Mouse (Mus musculus): ENCODE measurements at regions not wholly inside any gene's neighbourhood (a gene's known extent, or its start where the extent isn't known, plus 50 kb on each side); places are given as distances from the start of the nearest gene placed in this dataset.
"Not testable (repeated sequence)": the region's sequence is repeated elsewhere in the genome, so short reads cannot be mapped to it uniquely, and the experiment has no call there.

DNA sequence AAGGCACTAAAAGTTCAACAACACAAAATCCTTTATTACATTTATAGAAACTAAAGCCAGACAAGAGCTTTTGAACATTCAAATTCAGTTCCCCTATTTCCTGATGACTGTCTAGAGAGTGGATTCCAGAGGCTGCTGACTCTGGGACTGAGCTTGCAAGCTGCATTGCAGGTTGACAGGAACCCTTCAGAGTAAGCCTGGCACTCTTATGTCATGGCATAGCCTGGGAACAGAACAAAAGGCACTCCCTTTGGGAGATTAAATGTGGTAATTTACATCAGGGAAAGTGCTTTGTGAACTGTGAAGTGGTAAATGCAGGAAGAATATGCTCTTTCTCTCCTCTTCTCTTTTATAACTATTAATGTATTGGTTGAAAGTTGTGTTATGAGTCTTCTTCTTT is 847.3 kb downstream of the Bcl11a start:
- no peak for DNase-seq

DNA sequence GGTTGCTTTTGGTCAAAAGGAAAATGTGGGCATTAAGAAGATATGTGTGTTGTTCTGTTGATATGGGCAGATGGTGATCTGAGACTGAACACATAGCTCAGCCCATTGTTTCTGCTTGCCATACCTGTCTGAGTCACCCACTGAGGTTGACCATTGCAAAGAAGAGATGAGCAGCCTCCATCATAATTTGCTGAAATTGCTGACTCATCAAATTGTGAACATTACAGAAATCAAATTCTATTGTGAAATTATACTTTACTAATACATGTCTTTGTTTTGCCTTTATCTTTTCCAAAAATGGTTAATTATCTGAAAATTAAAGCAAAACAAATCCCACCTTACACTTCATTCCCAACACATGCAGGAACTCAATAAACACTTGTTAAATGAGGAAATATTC is 865.8 kb downstream of the Bcl11a start:
- DNase-seq = no peak

DNA sequence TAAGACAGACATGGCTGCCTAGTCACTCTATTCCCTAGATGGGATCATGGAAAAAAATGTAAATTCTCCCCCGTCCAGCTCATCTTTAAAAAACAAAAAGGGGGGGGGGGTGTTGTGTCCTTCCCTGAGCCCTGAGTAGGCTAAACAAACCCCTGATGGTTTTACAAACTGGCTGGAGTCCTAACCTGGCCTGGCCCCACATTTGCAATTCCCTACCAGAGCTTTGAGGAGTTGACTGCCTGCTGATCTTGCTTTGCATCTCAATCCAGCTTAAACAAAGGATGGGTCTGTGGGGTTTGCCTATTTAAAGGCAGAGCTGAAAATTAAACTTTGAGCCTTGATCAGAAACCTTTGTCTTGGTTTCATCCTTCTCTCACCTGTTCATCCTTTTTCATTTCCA is 873.3 kb downstream of the Bcl11a start:
- DNase-seq = no peak

DNA sequence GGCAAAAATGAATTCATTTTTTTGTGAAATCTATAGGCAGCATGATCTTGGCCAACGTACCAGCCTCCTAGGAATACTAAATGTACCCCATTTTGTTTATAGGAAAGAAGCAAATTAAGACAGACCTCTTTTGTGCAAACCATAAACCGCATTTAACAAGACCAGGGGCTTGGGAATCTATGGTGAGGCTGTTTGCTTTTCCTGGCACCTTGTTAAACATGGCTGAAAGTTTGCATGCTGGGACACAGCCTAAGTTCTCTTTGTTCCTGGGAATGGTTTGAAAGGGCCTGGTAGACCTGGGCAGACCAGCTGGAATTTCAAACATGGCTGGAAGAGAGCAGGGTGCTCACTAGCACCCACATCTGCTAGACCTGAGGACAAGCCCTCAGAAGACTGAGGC is 894.5 kb downstream of the Bcl11a start:
- no peak for DNase-seq

DNA sequence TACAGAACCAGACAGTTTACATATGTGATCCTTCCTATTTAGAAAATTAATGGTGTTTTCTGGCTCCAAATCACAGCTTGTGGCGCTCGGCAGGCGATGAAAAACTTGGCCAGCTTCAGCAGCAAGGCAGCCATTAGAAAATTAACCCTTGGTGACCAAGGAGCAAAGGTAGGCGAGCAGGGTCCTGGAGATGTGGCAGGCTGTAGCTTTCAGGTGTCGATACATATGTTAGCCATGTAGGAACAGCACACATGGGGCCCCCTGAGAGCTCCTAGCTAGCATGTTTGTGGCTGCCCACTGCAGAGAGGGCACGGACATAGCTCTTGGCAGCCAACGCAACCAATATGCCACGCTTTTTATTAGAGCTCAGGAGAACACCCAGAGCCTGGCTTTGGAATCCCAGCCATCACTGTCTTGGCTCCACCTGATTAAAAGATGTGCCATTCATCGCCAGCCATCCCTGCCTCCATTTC is 902.4 kb downstream of the Bcl11a start:
- no peak for DNase-seq

DNA sequence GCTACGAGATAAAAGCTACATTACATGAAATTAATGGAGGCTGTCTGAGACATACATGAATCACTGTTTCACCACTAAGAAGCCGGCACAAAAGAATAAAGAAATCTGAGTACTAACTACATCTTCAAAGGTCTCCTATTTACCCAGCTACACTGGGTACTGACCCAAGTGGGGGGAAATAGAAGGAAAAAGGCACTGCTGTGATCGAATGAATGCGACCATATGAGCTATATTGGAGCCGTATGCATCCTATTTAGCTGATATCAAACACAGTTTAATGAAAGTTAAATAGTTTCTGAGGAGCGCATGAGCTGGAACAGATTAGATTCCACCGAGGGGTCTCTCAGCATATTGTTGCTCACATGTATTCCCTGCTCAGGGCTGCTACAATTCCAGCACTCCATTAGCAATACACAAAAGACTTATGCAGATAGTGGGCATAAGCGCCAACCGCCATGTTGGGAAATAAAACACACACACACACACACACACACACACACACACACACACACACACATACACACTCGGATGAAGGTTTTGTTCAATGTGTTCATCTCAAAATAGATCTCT is 905.3 kb downstream of the Bcl11a start:
- DNase-seq = no peak

DNA sequence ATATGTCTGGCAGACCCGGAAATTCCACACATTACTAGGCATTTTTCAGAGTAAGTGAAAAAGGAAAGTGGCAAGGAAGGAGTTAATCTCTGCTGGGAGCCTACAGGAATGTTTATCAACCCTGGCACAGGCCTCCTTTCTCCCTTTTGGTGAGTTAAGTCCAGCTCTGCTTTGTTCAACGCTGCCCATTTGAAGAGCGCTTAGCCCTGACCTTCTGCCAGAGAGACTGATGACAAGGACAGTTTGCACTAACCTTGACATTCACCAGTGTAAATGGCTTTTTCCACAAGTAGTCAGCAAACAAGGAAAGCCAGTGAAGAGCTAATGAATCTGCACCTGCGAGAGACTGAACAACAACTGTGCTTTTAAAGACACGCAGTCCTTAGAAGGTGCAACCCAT is 927.6 kb downstream of the Bcl11a start:
- DNase-seq = no peak

DNA sequence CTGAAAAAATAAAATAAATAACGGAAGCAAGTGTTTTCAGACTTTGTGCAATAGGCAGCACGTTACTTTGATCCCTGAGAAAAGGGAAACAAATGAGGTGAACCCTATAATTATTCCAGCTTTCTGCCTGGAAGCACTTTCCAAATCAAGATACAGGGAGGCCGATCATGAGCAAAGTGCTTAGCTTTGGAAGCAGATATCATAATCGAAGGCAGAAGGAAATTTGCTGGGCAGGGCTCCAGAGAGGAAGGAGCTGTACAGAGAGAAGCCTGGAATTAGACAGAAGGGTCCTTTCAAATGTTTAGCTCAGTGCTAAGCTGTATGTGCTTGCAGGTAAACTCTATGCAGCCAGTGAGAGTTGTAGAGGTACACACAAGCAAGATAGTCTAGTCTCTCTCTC is 948.9 kb downstream of the Bcl11a start:
- no peak for DNase-seq

DNA sequence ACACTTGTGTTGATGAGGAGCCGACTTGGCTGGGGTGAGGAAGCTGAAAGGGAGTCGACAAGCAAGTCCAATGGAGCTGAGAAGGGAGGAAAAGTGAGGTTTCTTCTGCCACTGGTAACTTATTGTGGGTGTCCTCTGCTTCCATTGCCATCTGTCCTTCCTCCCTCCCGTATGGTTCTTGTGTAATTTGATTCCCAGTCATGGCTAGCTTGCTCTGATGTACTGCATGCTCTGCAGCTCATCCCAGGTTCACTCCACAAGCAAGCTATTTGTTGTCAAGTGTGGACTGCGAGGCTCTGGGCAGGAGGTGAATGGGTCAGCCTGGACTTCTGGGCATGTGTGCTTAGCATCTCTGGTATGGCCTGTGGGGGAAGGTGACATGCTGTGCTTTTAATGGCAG is 963.1 kb downstream of the Bcl11a start:
- peak; percentile 21 for DNase-seq

DNA sequence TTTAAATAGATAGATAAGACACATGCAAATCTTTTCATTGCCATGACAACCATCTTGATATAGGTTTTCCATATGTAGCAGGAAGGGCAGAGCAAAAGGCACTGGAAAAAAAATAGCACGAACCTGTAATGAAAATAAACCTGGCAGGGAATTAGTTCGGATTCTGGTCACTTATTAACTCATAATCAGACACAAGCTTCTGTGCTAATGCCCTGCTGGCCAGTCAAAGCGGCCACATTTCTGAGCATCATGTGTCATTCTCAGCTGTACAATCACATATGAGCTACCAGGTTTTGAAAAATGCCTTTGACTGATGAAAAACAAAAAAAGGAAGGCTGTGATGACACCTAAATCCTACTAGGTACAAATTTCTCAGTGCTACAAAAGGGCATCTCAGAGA is 964.9 kb downstream of the Bcl11a start:
- DNase-seq = no peak

DNA sequence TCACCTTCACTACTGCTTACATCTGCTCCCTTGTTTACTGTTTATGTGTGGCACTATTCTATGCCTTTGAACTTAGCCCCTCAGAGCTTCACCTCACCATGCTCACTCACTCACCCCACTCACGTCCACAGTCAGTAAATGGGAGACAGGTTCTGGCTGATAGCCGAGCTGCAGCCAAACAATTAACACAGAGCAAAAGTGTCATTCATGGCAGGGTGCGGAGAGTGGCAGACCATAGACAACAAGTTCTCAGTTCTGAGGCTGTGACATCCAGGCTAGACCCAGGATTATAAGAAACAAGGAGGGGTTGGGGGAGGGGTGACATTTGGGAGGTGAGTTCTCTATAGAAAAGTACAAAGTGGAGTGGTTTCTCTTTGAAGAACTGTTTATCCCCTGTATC is 967.5 kb downstream of the Bcl11a start:
- no peak for DNase-seq

DNA sequence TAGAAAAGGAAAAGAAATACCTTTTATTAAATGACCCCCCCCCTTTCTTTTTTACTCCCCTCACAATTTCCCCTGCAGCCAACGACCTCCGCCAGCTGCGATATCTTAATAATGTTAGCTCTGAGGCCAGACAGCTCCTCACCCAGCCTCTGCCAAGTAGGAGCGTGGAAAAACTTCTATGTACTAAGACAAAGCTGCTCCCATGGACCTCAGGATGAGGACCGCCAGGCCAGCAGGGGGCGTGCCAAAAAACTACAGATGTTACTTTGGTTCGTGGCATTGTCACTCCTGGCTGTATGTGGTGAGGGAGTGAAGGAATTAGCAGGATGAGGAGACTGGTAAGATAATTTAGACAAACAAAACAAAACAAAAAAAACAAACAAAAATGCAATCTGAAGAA is 968.1 kb downstream of the Bcl11a start:
- DNase-seq = no peak

DNA sequence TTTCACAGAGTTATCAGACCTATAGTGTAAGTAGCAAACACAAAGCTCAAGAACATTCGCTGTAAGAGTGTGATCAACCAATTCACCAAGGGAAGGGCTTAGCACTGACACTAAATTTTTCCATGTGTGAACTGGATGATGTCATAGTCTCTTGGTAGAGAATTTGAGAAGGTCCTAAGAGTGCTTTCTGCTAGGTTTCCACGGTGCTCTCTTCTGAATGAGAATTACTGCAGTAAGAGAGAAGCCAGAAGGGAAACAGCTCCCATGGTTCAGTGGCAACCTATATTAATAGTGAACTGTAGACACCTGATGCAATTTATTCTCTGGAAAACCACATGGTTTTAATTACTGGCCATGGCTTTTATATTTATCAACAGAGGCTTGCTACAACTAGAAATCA is 977.8 kb downstream of the Bcl11a start:
- no peak for DNase-seq

DNA sequence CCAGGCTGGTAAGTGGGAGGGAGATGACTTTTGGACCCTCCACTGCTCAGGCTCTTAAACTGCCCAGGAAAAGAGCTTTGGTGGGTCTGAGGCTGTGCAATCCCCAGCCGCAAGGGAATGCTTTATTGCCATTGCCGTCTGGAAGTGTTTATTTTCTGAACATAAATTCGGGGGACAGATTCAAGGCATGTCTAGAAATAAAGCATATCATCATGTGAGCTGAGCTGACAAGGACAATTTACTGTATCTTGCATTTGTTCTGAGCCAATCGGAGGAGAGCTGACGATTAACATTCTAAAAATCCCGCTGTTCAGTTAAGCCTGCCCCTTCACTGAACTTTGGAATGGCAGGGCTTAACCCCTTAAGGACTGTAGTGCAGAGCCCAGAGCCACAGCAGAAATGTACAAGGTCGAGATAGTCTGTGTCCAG is 979.3 kb downstream of the Bcl11a start:
- no peak for DNase-seq

DNA sequence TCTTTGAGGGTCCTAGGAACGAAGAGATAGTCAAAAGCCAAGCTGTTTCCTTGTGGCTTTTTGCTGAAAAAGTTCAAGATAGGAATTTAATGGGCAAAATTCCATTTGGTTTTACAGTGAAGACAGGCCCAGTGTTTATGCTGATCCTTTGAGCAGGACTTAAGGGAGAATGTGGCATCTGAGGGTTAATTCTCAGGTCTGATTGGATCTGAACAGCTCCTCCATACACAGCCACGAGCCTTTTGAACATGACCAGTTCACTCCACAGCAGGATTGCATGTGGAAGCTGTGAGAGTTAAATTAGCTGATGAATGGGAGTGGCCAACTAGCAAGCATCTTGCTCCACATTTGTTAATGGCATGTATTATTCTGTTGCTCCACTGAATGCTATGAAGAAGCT is 979.7 kb downstream of the Bcl11a start:
- no peak for DNase-seq

DNA sequence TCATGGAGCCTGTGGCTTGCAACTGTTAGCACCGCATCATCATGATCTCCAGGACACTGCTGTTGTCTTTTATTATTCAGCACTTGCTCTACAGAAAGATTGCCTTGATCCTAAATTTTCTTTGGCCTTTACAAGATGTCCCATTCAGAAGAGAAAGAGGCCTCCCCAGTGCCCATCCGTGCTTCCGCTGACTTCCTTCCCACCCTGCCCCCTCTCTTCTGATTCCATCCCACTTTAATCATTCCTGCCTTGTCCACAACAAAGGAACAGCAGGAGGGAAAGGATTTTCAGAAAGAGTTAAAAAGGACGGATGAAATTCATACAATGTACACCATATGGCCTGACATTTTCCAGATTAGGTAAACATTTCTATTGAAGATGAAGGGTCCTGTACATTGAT is 985.2 kb downstream of the Bcl11a start:
- DNase-seq = no peak

DNA sequence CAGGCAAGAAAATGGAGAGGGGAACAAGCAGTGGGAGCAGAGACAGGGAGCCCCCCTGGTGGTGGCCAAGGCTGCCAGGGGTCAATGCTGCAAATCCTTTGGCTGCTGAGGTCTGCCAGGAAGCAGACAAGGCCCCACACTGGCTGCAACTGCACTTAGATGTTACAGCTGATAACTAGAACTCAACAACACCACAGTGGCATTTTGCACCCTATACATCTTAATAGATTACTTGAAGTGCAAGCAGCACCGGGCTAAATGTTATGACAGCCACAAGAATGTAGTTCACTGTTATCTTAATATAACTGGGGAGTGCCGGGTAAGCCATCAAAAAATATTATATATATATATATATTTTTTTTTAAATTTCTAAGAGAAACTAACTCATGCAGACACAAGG is 986.1 kb downstream of the Bcl11a start:
- DNase-seq = no peak

DNA sequence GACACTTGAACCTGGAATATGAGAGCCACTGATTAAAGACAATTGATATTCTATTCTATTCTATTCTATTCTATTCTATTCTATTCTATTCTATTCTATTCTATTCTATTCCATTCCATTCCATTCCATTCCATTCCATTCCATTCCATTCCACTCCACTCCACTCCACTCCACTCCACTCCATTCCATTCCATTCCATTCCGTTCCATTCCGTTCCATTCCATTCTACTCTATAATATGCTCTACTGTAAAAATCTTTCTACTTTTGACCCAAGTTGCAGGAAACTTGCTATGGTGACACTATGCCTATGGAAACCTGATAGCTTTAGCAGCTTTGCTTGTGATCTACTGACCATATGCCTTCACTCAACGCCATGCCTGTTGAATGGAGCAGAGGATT is 1022.1 kb downstream of the Bcl11a start:
- not testable (repeated sequence) for DNase-seq

DNA sequence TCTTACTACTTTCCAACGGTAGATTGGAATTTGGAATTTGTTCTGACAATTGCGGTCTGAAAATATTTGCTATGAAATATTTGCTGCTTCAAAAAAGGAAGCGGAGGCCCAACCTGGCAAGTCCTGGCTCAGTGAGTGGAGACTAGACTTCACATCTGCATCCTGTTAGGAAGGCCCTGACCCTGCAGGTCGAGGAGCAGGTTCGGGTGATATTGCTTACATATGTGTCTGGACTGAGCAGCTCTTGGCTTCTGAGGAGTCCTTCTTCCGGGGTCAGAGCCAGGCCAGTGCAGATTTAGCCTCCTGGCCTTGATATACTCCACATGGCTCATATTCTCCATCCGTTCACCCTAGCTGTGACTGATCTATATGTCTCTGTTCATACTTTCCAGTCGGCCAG is 1026.6 kb downstream of the Bcl11a start:
- DNase-seq = no peak

DNA sequence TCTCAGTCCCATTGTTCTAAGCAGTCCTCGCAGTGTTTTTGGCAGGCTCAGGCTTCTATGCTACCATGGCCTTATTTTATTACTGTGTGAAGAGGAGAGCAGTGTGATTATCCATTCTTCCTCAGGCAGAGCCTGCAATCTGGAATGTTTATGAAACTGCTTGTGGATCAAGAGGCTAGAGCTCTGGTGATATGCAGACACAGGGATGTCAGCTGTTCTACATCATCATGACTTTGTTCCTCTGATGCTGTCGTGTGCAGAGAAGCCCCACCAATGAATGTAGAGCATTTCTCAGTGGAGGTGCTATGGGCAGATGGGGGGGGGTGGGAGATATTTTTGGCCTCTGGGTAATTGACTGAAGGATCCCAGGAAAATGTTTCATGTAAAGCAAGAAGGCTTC is 1046.6 kb downstream of the Bcl11a start:
- no peak for DNase-seq

DNA sequence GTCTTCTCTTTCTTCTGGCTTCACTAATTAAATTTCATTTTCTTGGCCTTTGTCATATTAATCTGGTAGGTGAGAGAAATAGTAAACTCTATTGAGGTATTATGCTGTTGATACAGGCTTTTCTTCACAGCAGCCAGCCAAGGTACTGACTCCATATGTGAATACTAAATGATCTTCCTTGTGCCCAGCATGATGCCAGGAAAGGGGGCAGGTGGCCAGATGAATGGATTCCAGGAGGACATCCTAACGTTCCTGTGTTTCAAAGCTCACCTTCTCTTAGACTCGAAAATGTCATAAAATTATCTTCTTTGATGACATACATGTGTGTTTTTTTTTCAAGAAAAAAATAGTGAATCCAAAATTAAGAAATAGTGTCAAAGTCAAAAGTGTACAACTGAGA is 1064.4 kb downstream of the Bcl11a start:
- no peak for DNase-seq

DNA sequence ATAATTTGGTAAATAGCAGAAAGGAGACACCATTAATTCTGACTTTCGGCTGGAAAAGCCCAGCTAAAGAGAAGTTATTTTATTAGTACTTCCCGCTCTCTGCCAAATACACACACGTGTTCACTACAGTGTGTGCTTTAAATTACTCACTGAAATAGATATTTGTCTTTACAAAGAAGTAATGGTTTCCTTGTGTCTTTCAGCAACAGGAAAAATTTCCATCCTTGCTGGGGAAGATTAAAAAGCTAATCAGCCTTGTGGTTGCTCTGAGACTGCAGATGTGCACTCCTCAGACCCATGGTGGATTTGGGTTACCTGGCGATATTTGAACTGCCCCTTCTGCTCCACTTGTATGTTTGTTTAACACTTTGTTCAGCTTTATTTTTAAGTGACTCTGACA is 1065.0 kb downstream of the Bcl11a start:
- no peak for DNase-seq

DNA sequence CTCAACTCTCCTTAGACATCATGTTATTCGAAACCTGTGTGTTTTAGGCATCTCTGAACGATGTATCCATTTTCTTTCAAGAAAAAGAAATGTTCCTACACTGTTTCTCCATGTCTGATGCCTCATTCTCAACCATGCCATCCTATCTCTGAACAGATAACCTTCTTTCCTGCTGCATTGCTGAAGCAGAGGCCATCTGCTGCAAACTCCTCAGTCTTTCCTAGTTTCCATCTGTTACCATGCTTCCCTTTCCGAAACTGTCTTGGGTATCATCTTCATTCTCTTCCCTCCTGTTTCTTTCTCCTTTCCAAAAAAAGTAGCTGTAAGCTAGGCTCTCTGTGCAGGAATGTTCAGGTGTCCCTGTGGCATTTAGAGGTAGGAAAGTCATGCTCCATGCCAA is 1063.3 kb downstream of the 5730522E02Rik start:
- DNase-seq = peak; percentile 36

DNA sequence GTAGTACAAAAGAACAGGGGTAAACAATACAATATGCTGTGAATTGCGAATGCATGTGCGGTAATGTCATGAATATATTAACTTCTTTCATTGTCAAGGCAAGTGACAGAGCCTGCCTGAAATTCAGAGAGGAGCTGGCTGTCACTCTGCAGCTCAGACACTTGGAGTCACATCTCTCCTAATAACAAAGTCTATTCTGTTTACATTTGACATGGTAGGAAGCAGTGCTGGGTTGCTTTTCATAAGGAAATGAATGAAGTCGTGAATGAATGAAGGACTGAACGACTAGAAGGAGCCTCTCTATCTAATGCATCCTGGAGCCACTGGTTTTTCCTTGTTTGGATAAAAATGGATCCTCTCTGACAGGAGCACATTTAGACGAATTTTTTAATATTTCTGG is 1053.9 kb downstream of the 5730522E02Rik start:
- no peak for DNase-seq

DNA sequence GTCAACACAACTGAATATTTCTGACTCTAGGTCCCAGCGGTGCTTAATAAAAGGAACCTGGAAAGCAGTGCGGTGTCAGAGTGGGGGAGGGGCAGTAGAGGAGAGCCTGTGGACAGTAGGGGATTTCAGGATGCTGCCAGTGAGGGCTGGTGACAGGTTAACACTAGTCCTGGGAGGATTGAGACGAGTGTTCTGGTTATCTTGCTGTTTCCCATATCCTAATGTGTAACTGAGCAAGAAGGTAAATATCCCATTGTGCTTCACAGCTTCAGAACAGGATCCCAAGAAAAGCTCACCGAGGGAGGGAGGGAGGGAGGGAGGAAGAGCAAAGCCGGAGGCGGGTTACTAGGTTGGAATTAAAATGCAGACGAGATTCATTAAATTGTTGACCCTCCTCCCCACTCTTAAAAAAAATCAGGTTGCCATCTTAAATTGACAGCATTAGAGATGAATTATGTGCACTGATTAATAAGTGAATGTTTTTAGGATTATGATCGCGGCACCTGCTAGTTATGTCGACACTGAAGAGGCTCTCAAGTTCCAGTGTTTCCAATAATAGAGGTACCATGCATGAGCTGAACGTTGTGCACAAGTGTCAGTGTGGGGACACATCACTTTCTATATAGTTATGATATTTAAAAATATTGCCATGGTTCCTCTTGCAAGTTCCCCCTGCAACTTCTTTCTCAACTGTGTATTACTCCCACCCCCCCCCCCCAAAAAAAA is 1053.3 kb downstream of the 5730522E02Rik start:
- no peak for DNase-seq

Data from layer of hippocampus, adult 9-11 months (tissue).